Mouse (Mus musculus) CD4-positive, CD25-positive, alpha-beta regulatory T cell (primary cell): Measurements from ENCODE around the gene Iqcb1. TPM values are rescaled to one million over a fixed set of nuclear protein-coding genes. Genes with fewer than 3 reads are reported as not detected.

Experiments
- polyA plus RNA-seq: library from polyadenylated mRNA; unstranded; fragments of 100-300 nt; shearing (Covaris generic); gene quantifications from one replicate; pipeline ENCODE4 v1.2.1, GENCODE M21; 2017

Iqcb1 gene
- polyA plus RNA-seq = 16.1 TPM

GRCm38 (mm10) chr16:36828054-36828786 lies at the start of gene Iqcb1:
Gene Iqcb1 (plus strand): TSS chr16:36828385.

DNA sequence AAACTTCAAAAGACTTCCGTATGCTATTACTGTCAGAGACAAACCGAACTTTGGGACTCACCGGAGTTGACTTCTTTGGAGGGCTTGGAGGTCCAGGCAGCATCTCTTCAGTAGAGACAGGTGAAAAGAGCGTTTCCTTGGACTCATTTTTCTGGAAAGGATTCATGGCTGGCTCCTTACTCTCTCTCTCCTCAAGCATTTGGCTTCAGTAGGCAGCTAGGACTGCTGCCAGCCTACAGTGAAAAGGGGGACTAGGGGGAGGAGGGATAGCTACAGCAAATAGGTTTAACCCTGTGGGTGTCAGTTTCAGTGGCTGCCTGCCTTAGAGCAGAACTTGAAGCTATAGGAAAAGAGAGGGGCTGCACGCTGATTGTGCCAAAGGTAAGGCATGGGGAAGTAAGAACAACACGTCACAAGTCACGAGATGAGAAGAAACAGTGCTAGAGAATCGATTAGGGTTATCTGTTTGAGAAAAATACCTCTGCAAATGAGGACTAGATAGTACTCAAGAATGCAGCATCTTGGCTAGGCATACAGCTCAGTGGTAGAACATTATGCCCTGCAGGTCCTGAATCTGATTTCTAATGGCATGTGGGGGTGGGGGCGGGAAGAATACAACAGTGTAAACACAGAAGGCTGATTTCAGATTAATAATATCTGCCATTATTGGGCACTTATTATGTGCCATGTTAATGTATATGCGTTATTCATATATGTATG lies 43.4 kb upstream of the Iqcb1 start, which contains the start of gene Slc15a2:
Gene Slc15a2 (minus strand): TSS at position 369 of the 720 bp plus-strand sequence.

GRCm38 (mm10) chr16:36874583-36875275 lies 46.5 kb downstream of the Iqcb1 start, which contains the start of the genes Eaf2 and Golgb1:
Gene Eaf2 (minus strand): TSS chr16:36875003.
Gene Golgb1 (plus strand): TSS chr16:36875140.

Other genes starting within 250 kb of the Iqcb1 start
- gene Cd86, start 162.3 kb upstream of the Iqcb1 start, polyA plus RNA-seq = 34.8 TPM
- gene Ildr1, start 134.4 kb upstream of the Iqcb1 start, polyA plus RNA-seq = 10.4 TPM
- 1.2 TPM for gene Slc15a2, start 43.4 kb upstream of the Iqcb1 start, polyA plus RNA-seq
- gene Eaf2, start 46.6 kb downstream of the Iqcb1 start, polyA plus RNA-seq = 0.75 TPM
- 39.5 TPM for gene Golgb1, start 46.8 kb downstream of the Iqcb1 start, polyA plus RNA-seq
- 178 TPM for gene Hcls1, start 106.6 kb downstream of the Iqcb1 start, polyA plus RNA-seq
- 0.49 TPM for gene Fbxo40, start 162.1 kb downstream of the Iqcb1 start, polyA plus RNA-seq
- gene Polq, start 183.4 kb downstream of the Iqcb1 start, polyA plus RNA-seq = 1.2 TPM